In the genomic region with DNA sequence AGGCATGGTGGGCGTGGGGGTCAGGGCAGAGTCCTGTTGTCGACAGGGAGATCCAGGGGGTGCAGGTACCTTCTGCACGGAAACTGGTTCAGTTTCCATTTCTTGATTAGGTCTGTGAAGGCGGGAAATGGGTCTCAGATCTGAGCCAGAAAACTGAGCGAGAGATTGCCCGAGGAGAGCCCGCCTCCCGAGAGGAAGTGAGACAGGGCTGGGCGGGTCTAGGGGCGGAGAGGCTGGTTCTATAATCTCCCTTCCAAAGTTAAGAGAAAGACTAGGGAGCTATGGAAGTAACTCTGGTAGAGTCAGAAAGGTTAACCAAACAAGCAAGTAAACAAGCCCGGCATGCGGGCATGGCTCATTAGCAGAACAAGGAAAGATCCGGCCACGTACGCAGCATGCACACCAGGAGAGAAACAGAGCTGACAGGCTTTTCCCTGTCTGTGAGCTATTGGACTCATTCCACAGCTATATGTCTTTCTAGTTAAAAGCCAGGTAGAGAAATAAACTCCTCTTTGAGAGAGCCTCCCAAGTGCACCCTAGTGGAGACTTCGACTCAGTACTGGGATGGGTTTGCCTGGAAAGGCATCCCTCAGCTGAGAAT, we compare ENCODE assay signal across 7 mouse cellular contexts. TPM values are rescaled to one million over a fixed set of nuclear protein-coding genes. Genes with fewer than 3 reads are reported as not detected.
A peak's percentile ranks its signal among the peaks of the same experiment; 100 is the strongest.
DNase-seq lines count a peak whose midpoint lies in the region; ATAC-seq lines count a peak whose summit lies in the region.

TSS of gene Pml (minus strand) at position 195 of the 601 bp plus-strand sequence.

- peak within 1 kb of the TSS; percentile 73 for H3K27ac ChIP-seq in intestine, embryonic 14.5 days (ENCODE audit: low read depth)

- H3K4me3 ChIP-seq in intestine, embryonic 14.5 days (ENCODE audit: low read depth, low read length): peak within 1 kb of the TSS; percentile 65

- H3K9ac ChIP-seq in intestine, embryonic 14.5 days (ENCODE audit: low read length): peak within 1 kb of the TSS; percentile 65

- DNase-seq in gastrocnemius, postnatal 36 days: peak; percentile 61 to 74
- peak; percentile 82 for DNase-seq in intestine, embryonic 14.5 days (ENCODE audit: low spot score)
- DNase-seq in left cerebral cortex, postnatal 36 days (ENCODE audit: low spot score in 2 of 2): peak; percentile 60 to 63
- DNase-seq in mesoderm, embryonic 11.5 days (ENCODE audit: low read depth, low spot score): peak; percentile 45
- DNase-seq in skeletal muscle tissue, adult 2 months (ENCODE audit: low read depth, low spot score): peak; percentile 56

- WGBS in intestine, embryonic 14.5 days: under 1% methylated on average over 16 of the region's 16 CpGs

- intact Hi-C loops in gastrocnemius, postnatal 36 days (cut with DNase I): no loop called here
- intact Hi-C loops in left cerebral cortex, postnatal 36 days (cut with DNase I): no loop called here

- H3K9me3 ChIP-seq in intestine, embryonic 14.5 days (ENCODE audit: control insufficient read depth, low read length): no peaks in the 10 kb centered on the region

- H3K4me1 ChIP-seq in intestine, embryonic 14.5 days (replicated peaks; ENCODE audit: control insufficient read depth, insufficient read depth, low read length): peaks cover 29% of the 10 kb centered on the region

- peak; percentile 54 for ATAC-seq in activated CD4-positive, CD25-positive, alpha-beta regulatory T cell, adult 4 months
- peak; percentile 38; the same call in 1 of the 2 replicates for ATAC-seq in common myeloid progenitor, adult 5-6 weeks (replicated peaks; ENCODE audit: low read depth, poor library complexity, severe bottlenecking)
- ATAC-seq in intestine, embryonic 14.5 days (replicated peaks; ENCODE audit: low FRiP score, low TSS enrichment, low read depth): peak; percentile 53; the same call in 1 of the 2 replicates

- no peaks in the 10 kb centered on the region for H3K27me3 ChIP-seq in intestine, embryonic 14.5 days (replicated peaks; ENCODE audit: control insufficient read depth, insufficient read depth, low read length)

- H3K4me2 ChIP-seq in intestine, embryonic 14.5 days (ENCODE audit: low read length): peak within 1 kb of the TSS; percentile 80

- peaks cover 3% of the 10 kb centered on the region; the same call in 1 of the 2 replicates for H3K36me3 ChIP-seq in intestine, embryonic 14.5 days (ENCODE audit: control insufficient read depth, insufficient read depth, low read length)

RNA-seq across cellular contexts. Expression of gene Pml, which starts in this region (rescaled TPM):
- 10 to 100 TPM; 33.7 to 49.3 TPM for polyA plus RNA-seq in activated CD4-positive, CD25-positive, alpha-beta regulatory T cell, adult 4 months (2017; shearing (Covaris generic))
- 25.7 and 33.8 TPM in 2 replicates for total RNA-seq in common myeloid progenitor, adult 5-6 weeks (2017)
- 1 to 10 TPM; 4.0 to 4.3 TPM for total RNA-seq in gastrocnemius, postnatal 36 days (2021)
- 16.9 and 17.7 TPM in 2 replicates for polyA plus RNA-seq in intestine, embryonic 14.5 days (2014; fragmentation: Nextera tagmentation; extraction: Ambion mirVana)
- total RNA-seq in left cerebral cortex, postnatal 36 days (2021): 10 to 100 TPM; 13.7 to 17.5 TPM

Comparison
In these comparisons a context has a peak if more than half of its experiments do, and no peak if none do; other contexts are left out.
1. Peak in every context shown above with its lines: DNase-seq, ATAC-seq, H3K4me3 ChIP-seq and H3K27ac ChIP-seq.